Mouse (Mus musculus): Measurements from ENCODE around the gene Mia.

Gene Mia

GRCm38 (mm10) chr7:27184964-27185363 lies 4.0 kb upstream of the Mia start:
- DNase-seq (ENCODE audit: low spot score): no peak

GRCm38 (mm10) chr7:27182498-27182897 lies 1.5 kb upstream of the Mia start:
- DNase-seq (ENCODE audit: low spot score): no peak

- DNase-seq (ENCODE audit: low spot score): no peak
Observed at GRCm38 (mm10) chr7:27180036-27180435, 921 bp downstream of the Mia start.

- DNase-seq (ENCODE audit: low spot score): no peak
Observed at GRCm38 (mm10) chr7:27179217-27179918, 1.6 kb downstream of the Mia start.

GRCm38 (mm10) chr7:27178324-27179216 lies 2.4 kb downstream of the Mia start, which contains the start of gene Rab4b:
TSS of gene Rab4b (minus strand) at chr7:27178896.
- DNase-seq (ENCODE audit: low spot score): peak; percentile 100

GRCm38 (mm10) chr7:27177942-27178323 lies 3.0 kb downstream of the Mia start:
- DNase-seq (ENCODE audit: low spot score): no peak

- DNase-seq (ENCODE audit: low spot score): no peak
Observed at GRCm38 (mm10) chr7:27174896-27175295, 6.1 kb downstream of the Mia start.

GRCm38 (mm10) chr7:27174496-27174895 lies 6.5 kb downstream of the Mia start:
- DNase-seq (ENCODE audit: low spot score): no peak

- DNase-seq (ENCODE audit: low spot score): no peak
Observed at GRCm38 (mm10) chr7:27170981-27171380, 10.0 kb downstream of the Mia start.

GRCm38 (mm10) chr7:27168371-27168770 lies 12.6 kb downstream of the Mia start:
- no peak for DNase-seq (ENCODE audit: low spot score)

GRCm38 (mm10) chr7:27167475-27168094 lies 13.4 kb downstream of the Mia start:
- DNase-seq (ENCODE audit: low spot score): no peak

- peak; percentile 93 for DNase-seq (ENCODE audit: low spot score)
Observed at GRCm38 (mm10) chr7:27166614-27167474, 14.1 kb downstream of the Mia start, which contains the start of gene Egln2. TSS of gene Egln2 (minus strand) at chr7:27166802.

GRCm38 (mm10) chr7:27166229-27166613 lies 14.7 kb downstream of the Mia start:
- no peak for DNase-seq (ENCODE audit: low spot score)

- DNase-seq (ENCODE audit: low spot score): no peak
Observed at GRCm38 (mm10) chr7:27165696-27166095, 15.3 kb downstream of the Mia start.

GRCm38 (mm10) chr7:27165007-27165655 lies 15.8 kb downstream of the Mia start:
- DNase-seq (ENCODE audit: low spot score): no peak

- DNase-seq (ENCODE audit: low spot score): no peak
Observed at GRCm38 (mm10) chr7:27164112-27164947, 16.6 kb downstream of the Mia start.

GRCm38 (mm10) chr7:27163450-27163805 lies 17.5 kb downstream of the Mia start:
- no peak for DNase-seq (ENCODE audit: low spot score)

- DNase-seq (ENCODE audit: low spot score): no peak
Observed at GRCm38 (mm10) chr7:27162780-27163449, 18.0 kb downstream of the Mia start.

GRCm38 (mm10) chr7:27161744-27162143 lies 19.2 kb downstream of the Mia start:
- no peak for DNase-seq (ENCODE audit: low spot score)

- no peak for DNase-seq (ENCODE audit: low spot score)
Observed at GRCm38 (mm10) chr7:27160921-27161320, 20.0 kb downstream of the Mia start.

Measured in left cerebral cortex, adult 11 months (tissue).